Mouse (Mus musculus) ES-Bruce4 (cell line): ENCODE measurements around the gene Ppp2r5e.

Source experiments
- CTCF ChIP-seq: IDR thresholded peaks from one replicate; pipeline ENCODE4 v1.8.1; 2011; ENCODE audit warnings: low read depth, low read length
- POLR2A ChIP-seq: IDR thresholded peaks from one replicate; pipeline ENCODE4 v1.8.1; 2011; ENCODE audit warnings: low read length; ENCODE audit not compliant: insufficient read depth

DNA sequence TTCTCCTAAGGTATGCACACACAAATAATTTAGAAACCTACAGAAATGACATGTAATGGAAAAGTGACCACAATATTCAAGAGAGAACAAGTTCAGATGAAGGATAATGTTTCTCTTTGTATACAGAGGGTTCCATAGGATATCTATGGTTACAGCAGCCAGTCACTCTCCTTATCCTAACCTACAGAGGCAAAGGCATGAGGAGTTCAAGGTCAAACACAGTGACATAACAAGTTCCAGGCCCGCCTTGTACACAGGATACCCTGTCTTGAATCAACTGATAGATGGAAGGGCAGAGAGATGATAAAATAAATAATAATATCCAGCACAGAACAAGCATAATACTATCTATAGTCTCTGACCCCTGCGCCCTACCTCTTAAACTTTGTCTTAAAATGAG is 73.7 kb downstream of the Ppp2r5e start:
- TF ChIP-seq POLR2A (no peak), CTCF (no peak)
